Mouse (Mus musculus): ENCODE data around the gene Epop. TPM values are rescaled to one million over a fixed set of nuclear protein-coding genes. Genes with fewer than 3 reads are reported as not detected.

The Epop gene
- total RNA-seq, 4 experiments from 2014 or later = 65.6 to 80.8 (median 72.9) TPM

DNA sequence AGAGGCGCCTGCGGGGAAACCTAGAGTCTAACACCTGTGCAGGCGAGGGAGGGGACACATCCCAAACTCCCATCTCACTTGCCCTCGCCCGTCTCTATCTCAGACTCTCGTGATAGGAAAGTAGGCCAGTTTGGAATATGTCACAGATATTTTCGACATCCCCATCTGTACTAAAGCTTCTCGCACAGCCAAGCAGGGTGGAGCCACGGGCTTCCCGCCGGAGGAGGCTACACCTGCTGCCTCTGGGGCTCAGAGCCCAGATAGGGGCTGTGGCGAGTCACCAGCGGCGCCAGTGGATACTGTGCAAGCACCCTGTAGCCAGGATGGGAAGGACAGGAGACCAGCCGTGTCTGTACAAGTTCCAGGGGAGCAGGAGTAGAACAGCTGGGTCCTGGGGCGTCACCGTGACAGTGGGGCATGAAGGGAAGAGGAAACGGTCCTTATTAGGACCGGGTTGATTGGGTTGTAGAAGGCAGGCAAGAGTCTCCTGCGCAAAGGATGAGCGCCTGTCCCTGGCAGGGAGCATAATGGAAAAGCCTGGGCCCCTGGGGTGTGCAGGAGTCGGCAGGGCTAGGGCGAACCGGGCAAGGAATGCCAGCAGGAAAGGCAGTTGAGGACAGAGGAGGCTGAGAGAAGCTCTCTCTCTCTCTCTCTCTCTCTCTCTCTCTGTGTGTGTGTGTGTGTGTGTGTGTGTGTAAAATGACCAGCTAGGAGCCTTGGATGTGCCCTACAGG lies 39.1 kb downstream of the Epop start:
- peak in 1 of 2 experiments; percentile 82 for DNase-seq (ENCODE audit: low spot score in 2 of 2)

DNA sequence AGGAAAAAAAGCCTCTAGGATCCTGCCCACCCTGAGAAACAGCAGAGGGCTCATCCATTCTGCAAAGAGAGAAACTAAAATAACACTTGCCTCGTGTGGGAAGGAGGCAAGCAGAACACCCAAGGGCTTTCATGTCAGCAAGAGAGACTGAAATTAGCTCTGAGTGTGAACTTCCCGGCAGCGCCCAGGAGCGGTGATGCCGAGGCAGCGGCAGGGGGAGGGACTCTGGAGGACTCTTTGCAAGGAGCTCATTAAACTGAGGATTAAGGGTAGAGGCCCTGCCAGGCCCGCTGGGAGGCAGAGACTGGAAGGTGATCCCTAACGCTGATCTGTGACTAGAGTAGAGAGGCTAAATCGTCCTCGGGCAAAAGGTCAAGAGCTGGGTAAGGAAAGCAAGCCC lies 40.3 kb downstream of the Epop start:
- peak in 1 of 2 experiments; percentile 70 for DNase-seq (ENCODE audit: low spot score in 2 of 2)

DNA sequence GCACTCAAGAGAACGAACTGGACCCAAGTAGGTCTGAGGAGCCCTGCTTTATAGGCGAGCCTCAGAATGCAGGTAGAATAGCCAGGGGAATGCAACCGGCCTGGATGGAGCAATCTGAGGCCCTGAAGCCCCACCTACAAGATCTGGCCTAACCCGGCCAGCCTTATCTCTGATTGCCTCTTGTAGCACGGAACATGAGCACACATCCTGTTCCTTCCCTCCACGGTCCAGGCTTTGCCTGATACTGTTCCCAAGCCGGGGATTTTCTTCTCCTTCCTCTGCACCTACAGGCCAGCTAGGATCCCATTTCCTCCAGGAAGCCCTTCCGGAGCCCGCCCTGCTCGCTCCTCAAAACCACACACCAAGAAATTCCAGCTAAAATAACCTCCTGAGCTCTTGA lies 43.6 kb downstream of the Epop start:
- DNase-seq (ENCODE audit: low spot score in 2 of 2) = no peak

DNA sequence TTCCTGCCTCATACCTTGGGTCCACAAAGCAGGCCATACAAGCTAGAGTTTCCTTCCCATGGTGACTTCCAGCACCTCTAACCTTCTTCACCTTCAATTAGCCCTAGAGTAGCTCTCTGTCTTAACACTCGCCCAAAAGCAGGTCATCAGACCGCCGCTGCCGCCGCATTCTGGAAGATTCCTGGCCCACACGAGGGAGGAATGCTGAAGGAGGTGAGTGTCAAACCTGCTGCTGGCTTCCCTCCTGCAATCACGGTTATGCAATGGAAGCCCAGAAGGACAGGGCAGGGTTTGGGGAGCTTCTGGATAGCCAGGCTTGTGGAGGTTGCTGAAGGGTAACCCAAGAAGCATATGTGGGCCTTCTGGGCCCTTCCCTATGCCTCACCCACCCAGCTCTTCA lies 45.0 kb downstream of the Epop start:
- no peak for DNase-seq (ENCODE audit: low spot score in 2 of 2)

DNA sequence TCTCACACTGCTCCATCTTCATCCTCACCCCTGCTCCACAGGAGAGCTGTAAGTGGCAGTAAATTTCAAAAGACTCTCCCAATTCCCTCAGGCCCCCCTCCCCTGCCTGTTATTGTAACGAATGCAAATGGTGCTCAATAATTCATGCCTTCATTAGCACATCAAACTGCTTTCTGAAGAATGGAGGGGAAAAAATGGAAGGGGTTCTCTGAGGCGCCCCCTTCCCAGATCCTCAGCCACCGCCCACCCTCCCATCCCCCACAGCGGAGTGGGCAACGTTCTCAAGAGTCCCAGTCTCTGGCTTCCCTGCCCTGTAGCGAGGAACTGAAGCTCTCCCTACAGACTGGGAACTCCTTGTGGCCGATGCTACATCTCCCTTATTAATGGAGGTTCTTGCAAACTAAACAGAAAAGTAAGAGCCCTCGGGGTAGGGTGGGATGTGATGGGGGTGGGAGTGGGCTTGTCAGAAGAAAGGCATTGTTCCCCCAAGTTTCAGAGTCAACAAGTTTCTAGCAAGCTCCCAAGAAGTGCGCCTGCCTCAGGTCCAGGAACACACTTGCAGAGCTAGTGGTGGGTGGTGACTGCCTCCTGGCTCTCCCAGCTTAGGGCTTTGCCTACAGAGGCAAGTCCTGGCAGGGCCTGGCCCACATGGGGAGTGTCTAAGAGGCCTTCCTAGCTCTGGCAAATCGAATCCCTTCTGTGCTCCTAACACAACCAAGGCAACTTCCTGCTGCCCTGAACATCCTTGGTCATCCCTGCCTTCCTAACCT lies 50.2 kb downstream of the Epop start:
- no peak for DNase-seq (ENCODE audit: low spot score in 2 of 2)

DNA sequence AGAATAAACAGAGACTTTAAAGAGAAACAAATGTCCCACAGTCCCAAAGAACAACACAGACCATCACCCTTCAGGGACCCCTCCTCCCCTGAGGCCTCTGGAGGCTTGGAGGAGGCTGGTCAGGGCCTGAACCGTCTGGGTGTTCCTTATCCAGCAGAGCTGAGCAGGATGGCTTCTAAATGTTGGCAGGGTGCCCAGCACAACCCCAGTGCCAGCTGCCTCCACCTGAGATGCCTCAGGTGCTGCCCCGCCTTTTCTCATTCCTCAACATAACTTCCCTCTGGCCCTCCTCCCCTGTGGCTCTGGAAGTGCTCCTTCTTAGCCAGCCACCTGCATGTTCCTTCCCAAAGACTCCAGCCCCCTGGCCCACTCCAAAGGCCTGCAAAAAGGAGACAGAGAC lies 51.2 kb downstream of the Epop start:
- DNase-seq (ENCODE audit: low spot score in 2 of 2) = no peak

Small RNA genes lying within 50 kb of the gene (microRNA-seq; reads per million reads assigned to microRNA genes)
- gene Gm24158 (0.66 to 1.1 reads per million in 2 experiments), gene Mir6927 (0.44 to 0.84 reads per million in 2 experiments)

Other genes starting within 250 kb of the Epop start
- gene Arhgap23, start 214.2 kb downstream of the Epop start, total RNA-seq (2022) = 10 to 100 TPM; 72.5 to 74.5 (median 73.4) TPM
- not detected for gene 4933428G20Rik, start 129.4 kb downstream of the Epop start, total RNA-seq (2022)
- 100 to 1,000 TPM; 255 to 270 (median 262) TPM for gene Srcin1, start 53.5 kb downstream of the Epop start, total RNA-seq (2022)
- gene Mllt6, start 33.7 kb upstream of the Epop start, total RNA-seq (2022) = 100 to 1,000 TPM; 141 to 184 (median 161) TPM
- gene Cisd3, start 56.1 kb upstream of the Epop start, total RNA-seq (2022) = 10 to 100 TPM; 44.0 to 61.2 (median 54.6) TPM
- gene Pcgf2, start 70.8 kb upstream of the Epop start, total RNA-seq (2022) = 10 to 100 TPM; 35.3 to 39.6 (median 37.6) TPM
- 100 to 1,000 TPM; 117 to 140 (median 132) TPM for gene Psmb3, start 73.7 kb upstream of the Epop start, total RNA-seq (2022)
- 100 to 1,000 TPM; 109 to 123 (median 110) TPM for gene Pip4k2b, start 115.0 kb upstream of the Epop start, total RNA-seq (2022)
- gene Cwc25, start 136.9 kb upstream of the Epop start, total RNA-seq (2022) = 10 to 100 TPM; 17.0 to 20.6 (median 19.1) TPM
- gene 1700001P01Rik, start 146.2 kb upstream of the Epop start, total RNA-seq (2022) = 1 to 10 TPM in 1 of 4 experiments, under 1 TPM in 2, not detected in 1; 0.65 to 1.2 (median 0.84) TPM
- gene Rpl23, start 152.7 kb upstream of the Epop start, total RNA-seq (2022) = 100 to 1,000 TPM; 331 to 461 (median 392) TPM
- 100 to 1,000 TPM; 138 to 169 (median 155) TPM for gene Lasp1, start 169.3 kb upstream of the Epop start, total RNA-seq (2022)
- 10 to 100 TPM; 73.0 to 83.2 (median 79.8) TPM for gene B230217C12Rik, start 211.1 kb upstream of the Epop start, total RNA-seq (2022)